Mouse (Mus musculus) hindbrain, postnatal 0 days (tissue): ENCODE measurements at regions not wholly inside any gene's neighbourhood (a gene's known extent, or its start where the extent isn't known, plus 50 kb on each side); places are given as distances from the start of the nearest gene placed in this dataset.
A peak's percentile ranks its signal among the peaks of the same experiment; 100 is the strongest.

ENCODE experiments used
- ATAC-seq: fragments of 200-750 bp; cut with Nextera tagmentation; 2 replicates; pipeline ENCODE4 v1.8.0; 2017; ENCODE audit warnings: mild to moderate bottlenecking, moderate TSS enrichment, moderate library complexity
- DNase-seq: peaks from one replicate; pipeline ENCODE4 v3.0.0-alpha.2; 2015; ENCODE audit warnings: low spot score
- H3K27ac ChIP-seq: fragments of 300-500 bp; sonication (generic); 2 replicates; pipeline ENCODE4 v1.5.1; 2014; ENCODE audit warnings: mild to moderate bottlenecking
- H3K27me3 ChIP-seq: fragments of 300-500 bp; sonication (generic); 2 replicates; pipeline ENCODE4 v1.6.1; 2014; ENCODE audit warnings: low read length, mixed read lengths; ENCODE audit not compliant: insufficient read depth
- H3K36me3 ChIP-seq: fragments of 300-500 bp; sonication (generic); 2 replicates; pipeline ENCODE4 v1.6.1; 2014; ENCODE audit warnings: low read length, mixed read lengths; ENCODE audit not compliant: insufficient read depth
- H3K4me1 ChIP-seq: fragments of 300-500 bp; sonication (generic); 2 replicates; pipeline ENCODE4 v1.6.1; 2014; ENCODE audit warnings: antibody characterized with exemption, low read length, mixed read lengths; ENCODE audit not compliant: insufficient read depth
- H3K4me2 ChIP-seq: fragments of 300-500 bp; sonication (generic); 2 replicates; pipeline ENCODE4 v1.6.1; 2014; ENCODE audit warnings: low read depth, mild to moderate bottlenecking, low read length, moderate library complexity, mixed read lengths
- H3K4me3 ChIP-seq: fragments of 300-500 bp; sonication (generic); 2 replicates; pipeline ENCODE4 v1.5.1; 2014; ENCODE audit warnings: low read length
- H3K9ac ChIP-seq: fragments of 300-500 bp; sonication (generic); replicated peaks from 2 replicates; pipeline ENCODE4 v1.6.1; 2014; ENCODE audit warnings: mild to moderate bottlenecking, low read length, moderate library complexity, mixed read lengths
- H3K9me3 ChIP-seq: fragments of 300-500 bp; sonication (generic); 2 replicates; pipeline ENCODE4 v1.6.1; 2016; ENCODE audit warnings: low read length, mixed read lengths
- CTCF ChIP-seq: IDR thresholded peaks from 2 replicates; pipeline ENCODE4 v1.5.1; 2016; ENCODE audit warnings: antibody characterized with exemption, control low read depth, low read depth
- WGBS: fragments of 180-500 bp; shearing (Covaris S2); extraction: QIAGEN DNeasy Blood & Tissue Kit; methylation state at CpG from one replicate; pipeline ENCODE4 v1.1.7; 2014; 5-methylcytosine and 5-hydroxymethylcytosine counted together

DNA sequence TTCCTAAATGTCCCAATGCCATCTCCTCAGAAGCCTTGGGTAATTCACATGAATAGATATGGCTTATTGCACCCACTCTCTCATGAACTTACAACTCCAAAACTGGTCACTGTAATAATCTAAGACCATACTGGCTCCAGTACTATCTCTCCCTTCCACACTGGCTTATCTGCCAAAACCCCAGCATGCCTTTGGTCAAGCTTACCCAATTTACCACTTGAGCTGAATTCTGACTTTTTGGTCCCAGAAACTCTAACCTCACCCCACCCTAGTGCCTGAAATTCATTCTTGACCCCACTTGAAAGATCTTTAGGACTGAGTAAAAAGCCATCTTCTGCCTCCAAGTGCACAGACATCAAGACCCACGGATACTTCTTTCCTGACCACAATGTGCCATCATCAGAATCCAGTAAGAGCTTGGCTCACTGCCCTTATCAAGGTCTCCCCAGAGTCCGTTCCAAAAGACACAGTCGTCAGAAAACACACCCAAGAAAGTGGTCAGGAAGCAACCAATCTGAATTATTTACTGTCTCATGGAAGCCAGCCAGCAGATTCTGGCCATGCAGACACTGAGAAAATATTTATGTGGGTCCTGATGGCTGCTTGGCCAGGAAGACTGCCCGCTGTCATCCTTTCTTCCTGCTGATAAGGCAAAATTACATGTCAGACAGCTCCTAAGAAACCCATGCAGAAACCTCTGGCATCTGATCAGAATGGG is 70.3 kb upstream of the Trabd2b start:
- no peak for ATAC-seq
- Histone ChIP-seq H3K4me2 (no peak overlapping the region), H3K4me1 (no peaks in the 10 kb centered on the region), H3K27ac (no peak overlapping the region), H3K4me3 (no peak overlapping the region), H3K36me3 (no peaks in the 10 kb centered on the region), H3K9me3 (no peaks in the 10 kb centered on the region), H3K27me3 (no peaks in the 10 kb centered on the region), H3K9ac (no peak overlapping the region)
- 40% methylated on average over 4 of the region's 4 CpGs for WGBS
- no peak for TF ChIP-seq CTCF
- DNase-seq = peak; percentile 17

DNA sequence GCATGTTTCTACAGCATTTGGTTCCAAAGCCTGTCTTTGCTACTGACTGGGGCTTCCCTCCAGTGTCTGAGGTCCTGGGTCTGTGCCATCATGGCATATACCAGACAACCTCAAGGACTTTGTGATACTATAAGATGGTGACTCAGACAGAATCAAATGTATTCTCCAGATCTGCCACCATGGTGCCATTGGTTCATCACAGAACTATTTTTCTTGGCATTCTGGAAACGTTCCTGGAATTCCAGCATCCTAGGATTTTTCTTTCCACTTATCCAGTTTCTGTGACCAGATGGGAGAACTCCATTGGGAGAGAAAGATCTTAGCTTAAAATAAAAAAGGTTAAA is 69.8 kb upstream of the Trabd2b start:
- no peaks in the 10 kb centered on the region for H3K27me3 ChIP-seq
- no peak overlapping the region for H3K4me2 ChIP-seq
- no peaks in the 10 kb centered on the region for H3K4me1 ChIP-seq
- no peak for ATAC-seq
- H3K9ac ChIP-seq = no peak overlapping the region
- no peak for DNase-seq
- H3K9me3 ChIP-seq = no peaks in the 10 kb centered on the region
- H3K36me3 ChIP-seq = no peaks in the 10 kb centered on the region
- no peak for TF ChIP-seq CTCF
- H3K4me3 ChIP-seq = no peak overlapping the region
- 42% methylated on average over 1 of the region's 1 CpGs for WGBS
- H3K27ac ChIP-seq = no peak overlapping the region

DNA sequence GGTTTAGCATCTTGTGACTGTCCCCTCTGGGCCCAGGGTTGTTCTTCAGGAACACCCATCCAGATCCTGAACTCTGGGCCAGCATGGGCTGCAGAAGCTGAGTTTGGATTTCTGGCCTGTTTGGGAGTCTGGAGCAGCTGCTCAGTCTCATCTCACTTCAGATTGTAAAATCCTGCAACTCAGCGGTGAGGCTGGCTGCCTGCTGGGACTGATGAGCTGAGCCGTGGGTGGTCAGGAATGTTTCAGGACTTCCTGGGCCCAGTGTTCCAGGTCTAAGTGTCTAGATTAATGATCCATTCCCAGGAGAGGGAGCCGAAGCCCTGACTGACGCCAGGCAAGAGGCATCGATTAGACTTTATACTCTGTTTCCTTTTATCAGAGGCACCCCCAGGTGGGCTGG is 66.7 kb upstream of the Trabd2b start:
- Histone ChIP-seq H3K9me3 (no peaks in the 10 kb centered on the region), H3K4me1 (no peaks in the 10 kb centered on the region), H3K27ac (no peak overlapping the region), H3K27me3 (no peaks in the 10 kb centered on the region), H3K36me3 (no peaks in the 10 kb centered on the region), H3K4me2 (no peak overlapping the region), H3K4me3 (no peak overlapping the region), H3K9ac (no peak overlapping the region)
- DNase-seq (no peak), ATAC-seq (no peak)
- TF ChIP-seq CTCF = no peak
- WGBS = 59% methylated on average over 5 of the region's 5 CpGs

DNA sequence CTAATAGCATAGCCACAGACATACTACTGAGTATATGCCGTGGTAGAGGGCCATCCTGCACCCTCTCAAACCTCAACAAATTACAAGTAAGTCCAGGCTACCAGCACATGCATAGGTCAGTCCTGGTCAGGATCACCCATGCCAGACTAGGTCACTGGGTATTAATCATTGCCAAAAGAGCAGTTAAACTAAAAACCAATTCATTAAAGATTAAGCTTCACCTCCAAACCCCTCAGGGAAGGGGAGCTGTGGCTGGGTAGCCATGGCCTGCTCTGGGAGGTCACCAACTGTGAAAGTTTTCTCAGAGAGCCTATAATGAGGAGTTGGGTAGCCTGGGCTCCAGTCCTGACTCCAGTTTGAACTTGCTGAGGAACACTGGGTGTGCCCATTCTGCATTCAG is 61.4 kb upstream of the Trabd2b start:
- Histone ChIP-seq H3K9me3 (no peaks in the 10 kb centered on the region), H3K36me3 (no peaks in the 10 kb centered on the region), H3K9ac (no peak overlapping the region), H3K4me2 (no peak overlapping the region), H3K27ac (no peak overlapping the region), H3K27me3 (no peaks in the 10 kb centered on the region), H3K4me1 (no peaks in the 10 kb centered on the region), H3K4me3 (no peak overlapping the region)
- TF ChIP-seq CTCF = no peak
- DNase-seq (no peak), ATAC-seq (no peak)
- 66% methylated on average over 1 of the region's 1 CpGs for WGBS

DNA sequence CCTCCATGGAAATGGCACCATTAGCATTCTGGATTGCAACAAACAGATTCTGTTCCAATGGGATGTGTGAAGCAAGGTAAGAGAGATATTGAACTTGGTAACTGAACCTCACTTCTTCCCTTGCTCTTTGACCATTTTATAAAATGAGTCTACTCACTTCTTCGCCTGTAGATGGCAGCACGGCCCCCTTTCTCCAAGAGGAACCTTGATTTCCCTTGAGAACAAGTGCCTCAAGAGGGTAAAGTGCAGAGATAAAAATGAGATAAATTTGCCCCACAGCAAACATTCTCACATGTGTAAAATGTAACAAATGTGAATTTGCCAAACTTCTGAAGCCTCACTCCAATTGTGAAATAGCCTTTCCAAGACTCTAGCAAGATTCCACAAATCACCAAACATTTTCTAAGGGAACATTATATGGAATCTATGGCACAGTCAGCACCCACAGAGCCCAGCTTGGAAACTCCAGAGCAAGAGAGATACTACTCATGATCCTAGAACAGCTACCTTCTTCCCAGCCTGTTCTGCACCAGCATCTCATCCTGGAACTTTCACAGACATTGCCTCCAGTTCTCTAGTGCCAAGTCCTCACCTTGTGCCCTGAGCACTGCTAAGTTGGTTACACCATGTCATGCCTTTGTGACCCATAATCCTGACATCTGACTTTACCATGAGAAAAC is 60.3 kb upstream of the Trabd2b start:
- Histone ChIP-seq H3K9me3 (no peaks in the 10 kb centered on the region), H3K9ac (no peak overlapping the region), H3K4me2 (no peak overlapping the region), H3K27ac (no peak overlapping the region), H3K4me3 (no peak overlapping the region), H3K36me3 (no peaks in the 10 kb centered on the region), H3K27me3 (no peaks in the 10 kb centered on the region), H3K4me1 (no peaks in the 10 kb centered on the region)
- WGBS = 3% methylated on average over 2 of the region's 2 CpGs
- no peak for ATAC-seq
- peak; percentile 69 for DNase-seq
- peak; percentile 74 for TF ChIP-seq CTCF

DNA sequence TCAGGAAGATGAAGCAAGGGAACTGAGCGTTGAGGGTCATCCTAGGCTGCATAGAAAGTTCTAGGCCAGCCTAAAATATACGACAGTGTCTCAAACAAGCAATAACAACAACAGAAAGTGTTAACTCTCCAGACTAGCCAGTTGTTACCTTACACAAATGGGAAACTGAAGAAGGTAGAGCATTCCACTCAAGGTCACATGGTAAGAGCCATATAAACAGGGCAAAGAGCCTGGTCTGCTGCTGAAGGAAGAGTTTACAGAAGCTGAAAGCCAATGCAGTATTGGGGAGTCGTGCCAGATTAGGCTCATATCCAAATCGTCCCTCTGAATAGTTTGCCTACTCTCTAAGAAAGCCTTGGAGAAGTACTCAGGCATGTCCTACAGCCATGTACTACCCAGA is 59.6 kb upstream of the Trabd2b start:
- Histone ChIP-seq H3K4me2 (no peak overlapping the region), H3K27me3 (no peaks in the 10 kb centered on the region), H3K9ac (no peak overlapping the region), H3K27ac (no peak overlapping the region), H3K4me3 (no peak overlapping the region), H3K36me3 (no peaks in the 10 kb centered on the region), H3K4me1 (no peaks in the 10 kb centered on the region), H3K9me3 (no peaks in the 10 kb centered on the region)
- WGBS = 70% methylated on average over 4 of the region's 4 CpGs
- DNase-seq (no peak), ATAC-seq (no peak)
- no peak for TF ChIP-seq CTCF

DNA sequence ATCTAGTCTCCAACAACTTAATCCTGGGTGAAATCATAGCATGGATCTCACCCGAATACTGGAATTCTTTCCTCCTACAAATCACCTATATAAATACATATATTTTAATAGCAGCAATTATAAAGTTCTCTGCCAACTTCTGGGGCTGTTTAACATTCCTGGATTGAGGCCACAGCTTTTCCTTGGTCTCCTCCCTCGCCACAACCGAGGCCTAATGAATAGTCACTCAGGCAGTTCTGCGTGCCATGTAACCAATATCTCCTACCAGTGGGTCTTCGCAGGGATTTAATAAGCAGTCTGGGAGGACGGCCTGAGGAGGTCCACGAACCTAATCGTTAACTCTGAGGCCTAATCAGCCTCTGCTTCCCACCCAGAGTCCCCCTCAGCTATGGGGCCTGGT is 56.9 kb upstream of the Trabd2b start:
- H3K4me2 ChIP-seq = no peak overlapping the region
- ATAC-seq = no peak
- no peaks in the 10 kb centered on the region for H3K4me1 ChIP-seq
- no peaks in the 10 kb centered on the region for H3K36me3 ChIP-seq
- TF ChIP-seq CTCF = no peak
- no peaks in the 10 kb centered on the region for H3K27me3 ChIP-seq
- H3K9ac ChIP-seq = no peak overlapping the region
- no peak overlapping the region for H3K4me3 ChIP-seq
- H3K9me3 ChIP-seq = no peaks in the 10 kb centered on the region
- H3K27ac ChIP-seq = no peak overlapping the region
- no peak for DNase-seq
- WGBS = 52% methylated on average over 8 of the region's 8 CpGs
